Mouse (Mus musculus) stomach, postnatal 0 days (tissue): ENCODE results near the gene Pdzrn4. TPM values are rescaled to one million over a fixed set of nuclear protein-coding genes. Genes with fewer than 3 reads are reported as not detected.
"Not testable (repeated sequence)": the region's sequence is repeated elsewhere in the genome, so short reads cannot be mapped to it uniquely, and the experiment has no call there.

Experiments used
- ATAC-seq: fragments of 200-750 bp; cut with Nextera tagmentation; 2 replicates; pipeline ENCODE4 v1.8.0; 2017; ENCODE audit not compliant: low FRiP score, low TSS enrichment
- DNase-seq: peaks from one replicate; pipeline ENCODE4 v3.0.0-alpha.2; 2016; ENCODE audit warnings: low spot score
- H3K27ac ChIP-seq: fragments of 300-500 bp; sonication (generic); replicated peaks from 2 replicates; pipeline ENCODE4 v1.5.1; 2014; ENCODE audit warnings: mild to moderate bottlenecking, control low read depth
- H3K27me3 ChIP-seq: fragments of 300-500 bp; sonication (generic); 2 replicates; pipeline ENCODE4 v1.6.1; 2014; ENCODE audit warnings: low read length; ENCODE audit not compliant: control insufficient read depth, insufficient read depth
- H3K36me3 ChIP-seq: fragments of 300-500 bp; sonication (generic); 2 replicates; pipeline ENCODE4 v1.6.1; 2014; ENCODE audit warnings: low read length, mixed read lengths; ENCODE audit not compliant: control insufficient read depth, insufficient read depth
- H3K4me1 ChIP-seq: fragments of 300-500 bp; sonication (generic); replicated peaks from 2 replicates; pipeline ENCODE4 v1.6.1; 2014; ENCODE audit warnings: antibody characterized with exemption; ENCODE audit not compliant: control insufficient read depth, insufficient read depth
- H3K4me2 ChIP-seq: fragments of 300-500 bp; sonication (generic); replicated peaks from 2 replicates; pipeline ENCODE4 v1.6.1; 2014; ENCODE audit warnings: low read depth, mild to moderate bottlenecking, control low read depth, moderate library complexity
- H3K4me3 ChIP-seq: fragments of 300-500 bp; sonication (generic); 2 replicates; pipeline ENCODE4 v1.5.1; 2014; ENCODE audit warnings: low read depth, low read length, control low read depth
- H3K9ac ChIP-seq: fragments of 300-500 bp; sonication (generic); 2 replicates; pipeline ENCODE4 v1.6.1; 2014; ENCODE audit warnings: mild to moderate bottlenecking, low read length, control low read depth, mixed read lengths
- H3K9me3 ChIP-seq: fragments of 300-500 bp; sonication (generic); 2 replicates; pipeline ENCODE4 v1.6.1; 2016; ENCODE audit warnings: low read length; ENCODE audit not compliant: control insufficient read depth
- CTCF ChIP-seq: IDR thresholded peaks from 2 replicates; pipeline ENCODE4 v1.5.1; 2016; ENCODE audit warnings: antibody characterized with exemption, low read depth, mild to moderate bottlenecking, moderate library complexity
- EP300 ChIP-seq: optimal IDR thresholded peaks from 2 replicates; pipeline ENCODE3; 2016; ENCODE audit warnings: antibody characterized with exemption
- WGBS: fragments of 180-500 bp; shearing (Covaris S2); extraction: QIAGEN DNeasy Blood & Tissue Kit; methylation state at CpG from one replicate; pipeline ENCODE4 v1.1.7; 2014; 5-methylcytosine and 5-hydroxymethylcytosine counted together
- polyA plus RNA-seq: library from polyadenylated mRNA; unstranded; fragments of >200 nt; fragmentation: Nextera tagmentation; extraction: Ambion mirVana; gene quantifications from 2 replicates; pipeline ENCODE4 v1.2.1, GENCODE M21; 2015

Pdzrn4 gene
- polyA plus RNA-seq, result 0.76 and 0.93 TPM in 2 replicates

GRCm38 (mm10) chr15:92396770-92397608 is at the start of gene Pdzrn4:
TSS of gene Pdzrn4 (plus strand) at chr15:92396881.
- no peak for TF ChIP-seq EP300
- TF ChIP-seq CTCF, result 0 out of 2 replicates have a peak, but pooled peaks have one; percentile 1
- Histone ChIP-seq H3K4me1 (no peaks in the 10 kb centered on the region), H3K4me2 (peak within 1 kb of the TSS; percentile 75), H3K9ac (peak within 1 kb of the TSS; percentile 38; the same call in 1 of the 2 replicates), H3K27me3 (no peaks in the 10 kb centered on the region), H3K9me3 (no peaks in the 10 kb centered on the region), H3K4me3 (peak within 1 kb of the TSS; percentile 46), H3K36me3 (no peaks in the 10 kb centered on the region), H3K27ac (no peak within 1 kb of the TSS)
- 2% methylated on average over 63 of the region's 65 CpGs for WGBS
- peak; percentile 30 for DNase-seq
- peak; percentile 59 for ATAC-seq

GRCm38 (mm10) chr15:92347426-92347825 is 49.3 kb upstream of the Pdzrn4 start:
- Histone ChIP-seq H3K27me3 (no peaks in the 10 kb centered on the region), H3K4me3 (no peak overlapping the region), H3K4me2 (no peak overlapping the region), H3K9ac (no peak overlapping the region), H3K9me3 (no peaks in the 10 kb centered on the region), H3K27ac (no peak overlapping the region), H3K4me1 (no peaks in the 10 kb centered on the region), H3K36me3 (no peaks in the 10 kb centered on the region)
- ATAC-seq, result no peak
- TF ChIP-seq EP300, result no peak
- TF ChIP-seq CTCF, result no peak
- 38% methylated on average over 4 of the region's 4 CpGs for WGBS
- no peak for DNase-seq

- H3K27me3 ChIP-seq, result no peaks in the 10 kb centered on the region
- no peak overlapping the region for H3K4me3 ChIP-seq
- no peak overlapping the region for H3K4me2 ChIP-seq
- no peaks in the 10 kb centered on the region for H3K4me1 ChIP-seq
- 35% methylated on average over 3 of the region's 3 CpGs for WGBS
- DNase-seq (no peak), ATAC-seq (no peak)
- no peak overlapping the region for H3K27ac ChIP-seq
- TF ChIP-seq EP300 (no peak), CTCF (no peak)
- no peaks in the 10 kb centered on the region for H3K36me3 ChIP-seq
- H3K9me3 ChIP-seq, result no peaks in the 10 kb centered on the region
- no peak overlapping the region for H3K9ac ChIP-seq
Measured at GRCm38 (mm10) chr15:92347902-92348301, 48.8 kb upstream of the Pdzrn4 start.

- not testable (repeated sequence) for DNase-seq, ATAC-seq, H3K27ac ChIP-seq, H3K4me1 ChIP-seq, H3K4me3 ChIP-seq, H3K27me3 ChIP-seq, H3K9me3 ChIP-seq, H3K4me2 ChIP-seq, H3K9ac ChIP-seq, H3K36me3 ChIP-seq
Measured at GRCm38 (mm10) chr15:92348453-92348852, 48.2 kb upstream of the Pdzrn4 start.

- Histone ChIP-seq H3K36me3 (no peaks in the 10 kb centered on the region), H3K9me3 (no peaks in the 10 kb centered on the region), H3K4me1 (no peaks in the 10 kb centered on the region), H3K27me3 (no peaks in the 10 kb centered on the region), H3K4me3 (no peak overlapping the region), H3K27ac (no peak overlapping the region), H3K9ac (no peak overlapping the region), H3K4me2 (no peak overlapping the region)
- TF ChIP-seq CTCF (no peak), EP300 (no peak)
- ATAC-seq (no peak), DNase-seq (no peak)
- WGBS, result 40% methylated on average over 6 of the region's 6 CpGs
Measured at GRCm38 (mm10) chr15:92364153-92364552, 32.5 kb upstream of the Pdzrn4 start.

- Histone ChIP-seq H3K9ac (no peak overlapping the region), H3K9me3 (no peaks in the 10 kb centered on the region), H3K27ac (no peak overlapping the region), H3K4me3 (no peak overlapping the region), H3K27me3 (no peaks in the 10 kb centered on the region), H3K36me3 (no peaks in the 10 kb centered on the region), H3K4me1 (no peaks in the 10 kb centered on the region), H3K4me2 (no peak overlapping the region)
- TF ChIP-seq CTCF (no peak), EP300 (no peak)
- ATAC-seq (no peak), DNase-seq (no peak)
Measured at GRCm38 (mm10) chr15:92364592-92364991, 32.1 kb upstream of the Pdzrn4 start.
